Comparison of ENCODE assay signal across 12 mouse cellular contexts in genomic region chr1:179705154-179705553, GRCm38 (mm10). TPM values are rescaled to one million over a fixed set of nuclear protein-coding genes. Genes with fewer than 3 reads are reported as not detected.
DNase-seq lines count a peak whose midpoint lies in the region.
"Had no signal": no experiment of that assay in that cellular context is flagged by ENCODE, and none has a peak within 500 bp of the region (broad histone marks: within the 10 kb centered on the region; RNA-seq: fewer than 3 reads in every experiment).

No protein-coding gene starts in this region.

- DNase-seq in adrenal gland, adult 2 months = peak; percentile 11
- no peak for DNase-seq in adrenal gland, adult 8-10 months
- DNase-seq in urinary bladder, postnatal 36 days (ENCODE audit: low spot score in 2 of 2) = peak; percentile 12 to 51
- DNase-seq in urinary bladder, postnatal 10 days (ENCODE audit: low spot score) = no peak
- peak; percentile 62 to 69 for DNase-seq in left cerebral cortex, postnatal 14 days (ENCODE audit: low spot score in 2 of 2)
- peak; percentile 62 for DNase-seq in testis, postnatal 14 days (ENCODE audit: low spot score)
- no peak for DNase-seq in spleen, adult 18-20 months
- no peak for DNase-seq in heart, postnatal 4 days
- DNase-seq: kidney, postnatal 14 days had no signal

- intact Hi-C loops in left cerebral cortex, postnatal 14 days (cut with DNase I) = no loop called here

RNA-seq across cellular contexts. Expression of gene Sccpdh, which starts 37.1 kb away (rescaled TPM):
- total RNA-seq in adrenal gland, adult 2 months (2021) = 10 to 100 TPM; 31.0 to 37.0 TPM
- 6.8 and 8.9 TPM in 2 replicates for polyA plus RNA-seq in adrenal gland, adult 2 months (2012; rRNA removed)
- 10 to 100 TPM; 33.2 to 41.7 (median 35.9) TPM for total RNA-seq in adrenal gland, adult 8-10 months (2022)
- total RNA-seq in left cerebral cortex, postnatal 14 days (2021) = 10 to 100 TPM; 58.6 to 61.2 TPM
- total RNA-seq in heart, postnatal 4 days (2021) = 10 to 100 TPM; 65.1 to 70.9 TPM

RNA-seq across cellular contexts. Expression of gene Kif28, which starts 39.9 kb away (rescaled TPM):
- total RNA-seq in adrenal gland, adult 2 months (2021) = not detected
- polyA plus RNA-seq in adrenal gland, adult 2 months (2012; rRNA removed) = not detected in 2 replicates
- total RNA-seq in adrenal gland, adult 8-10 months (2022) = under 1 TPM in 1 of 4 experiments, not detected in 3; 0.22 TPM
- total RNA-seq in left cerebral cortex, postnatal 14 days (2021) = under 1 TPM; 0.13 TPM
- under 1 TPM; 0.12 to 0.14 TPM for total RNA-seq in heart, postnatal 4 days (2021)
- polyA plus RNA-seq: hindbrain, embryonic 10.5 days; liver, embryonic 16.5 days; small intestine, adult 2 months had no signal

Comparison
In these comparisons a context has a peak if more than half of its experiments do, and no peak if none do; other contexts are left out.
1. DNase-seq: peak in adrenal gland, adult 2 months (single experiment), urinary bladder, postnatal 36 days (2 of 2), left cerebral cortex, postnatal 14 days (2 of 2) and testis, postnatal 14 days (single experiment); none in adrenal gland, adult 8-10 months (single experiment), urinary bladder, postnatal 10 days (single experiment), spleen, adult 18-20 months (0 of 2) and heart, postnatal 4 days (single experiment).